Mouse (Mus musculus) heart, embryonic 10.5 days (tissue): Measurements from ENCODE around the gene 2900092C05Rik. TPM values are rescaled to one million over a fixed set of nuclear protein-coding genes. Genes with fewer than 3 reads are reported as not detected.
A peak's percentile ranks its signal among the peaks of the same experiment; 100 is the strongest.

Experiments used
- DNase-seq: peaks from one replicate; pipeline ENCODE4 v3.0.0-alpha.2; 2017; ENCODE audit warnings: low spot score
- H3K27ac ChIP-seq: fragments of 300-500 bp; sonication (generic); 2 replicates; pipeline ENCODE4 v1.5.1; 2016; ENCODE audit warnings: mild to moderate bottlenecking
- H3K27me3 ChIP-seq: fragments of 300-500 bp; sonication (generic); 2 replicates; pipeline ENCODE4 v1.6.1; 2016; ENCODE audit warnings: mild to moderate bottlenecking; ENCODE audit not compliant: poor library complexity, insufficient read depth, severe bottlenecking
- H3K36me3 ChIP-seq: fragments of 300-500 bp; sonication (generic); 2 replicates; pipeline ENCODE4 v1.6.1; 2016; ENCODE audit warnings: mild to moderate bottlenecking, moderate library complexity
- H3K4me1 ChIP-seq: fragments of 300-500 bp; sonication (generic); 2 replicates; pipeline ENCODE4 v1.6.1; 2016; ENCODE audit warnings: mild to moderate bottlenecking
- H3K4me3 ChIP-seq: fragments of 300-500 bp; sonication (generic); 2 replicates; pipeline ENCODE4 v1.5.1; 2016; ENCODE audit warnings: mild to moderate bottlenecking, moderate library complexity
- H3K9me3 ChIP-seq: fragments of 300-500 bp; sonication (generic); 2 replicates; pipeline ENCODE4 v1.6.1; 2016; ENCODE audit warnings: mild to moderate bottlenecking, moderate library complexity
- WGBS: fragments of 180-500 bp; shearing (Covaris S2); methylation state at CpG from one replicate; pipeline ENCODE4 v1.1.7; 2016; 5-methylcytosine and 5-hydroxymethylcytosine counted together
- polyA plus RNA-seq: library from polyadenylated mRNA; unstranded; fragments of >200 nt; fragmentation: Nextera tagmentation; extraction: Ambion mirVana; gene quantifications from 2 replicates; pipeline ENCODE4 v1.2.1, GENCODE M21; 2016

Gene 2900092C05Rik
- not detected in 2 replicates for polyA plus RNA-seq

GRCm38 (mm10) chr7:12512217-12512616 lies at the start of gene 2900092C05Rik:
Gene 2900092C05Rik, plus strand, starts transcription at chr7:12512517.
- no peaks in the 10 kb centered on the region for H3K27me3 ChIP-seq
- H3K4me3 ChIP-seq: no peak within 1 kb of the TSS
- no peaks in the 10 kb centered on the region for H3K36me3 ChIP-seq
- WGBS: 44% methylated on average over 2 of the region's 2 CpGs
- no peak for DNase-seq
- H3K4me1 ChIP-seq: no peaks in the 10 kb centered on the region
- peaks cover 5% of the 10 kb centered on the region; the same call in 1 of the 2 replicates for H3K9me3 ChIP-seq
- H3K27ac ChIP-seq: no peak within 1 kb of the TSS

DNA sequence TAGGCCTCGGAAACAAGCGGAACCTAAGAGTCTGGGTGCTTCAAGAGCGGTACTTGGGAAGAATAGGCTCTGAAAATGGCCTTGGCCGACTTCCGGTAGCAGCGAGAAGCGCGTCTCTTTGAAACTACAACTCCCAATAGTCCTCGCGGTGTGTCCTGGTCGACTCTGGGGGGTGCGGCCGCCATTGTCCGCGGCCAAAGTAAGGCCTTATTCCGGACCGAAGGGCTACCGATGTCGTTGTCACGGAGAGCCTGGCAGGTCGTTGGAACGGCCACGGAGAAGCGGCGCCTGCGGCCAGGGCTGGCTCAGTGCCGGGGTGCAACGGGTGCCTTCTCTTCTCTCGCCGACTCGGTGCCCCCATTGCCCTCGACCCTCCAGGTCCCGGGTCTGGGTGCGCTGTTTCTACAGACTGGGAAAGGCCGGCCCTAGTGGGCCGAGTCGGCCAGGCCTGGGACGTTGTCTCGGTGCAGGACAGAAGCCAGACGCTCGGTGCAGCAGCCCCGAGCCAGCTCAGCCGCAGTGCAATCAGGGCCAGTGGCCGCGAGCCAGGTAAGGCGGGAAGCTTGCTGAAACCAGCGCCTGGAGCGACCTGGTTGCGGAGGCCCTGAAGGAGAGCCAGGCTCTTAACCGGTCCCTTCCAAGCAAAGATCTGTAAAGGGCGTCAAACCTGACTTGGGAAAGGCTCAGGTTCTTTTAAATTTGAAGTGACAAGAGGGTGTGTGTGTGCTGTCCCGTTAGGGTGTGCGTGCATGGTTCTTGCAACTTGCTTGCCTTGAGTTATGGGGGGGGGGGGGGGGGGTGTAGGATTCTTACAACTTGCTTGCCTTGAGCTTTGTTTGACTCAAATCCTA lies 33.9 kb upstream of the 2900092C05Rik start, which contains the start of gene Zfp606:
Gene Zfp606, plus strand, starts transcription at position 136 of the 851 bp plus-strand sequence.
- Histone ChIP-seq H3K27me3 (no peaks in the 10 kb centered on the region), H3K4me1 (no peaks in the 10 kb centered on the region), H3K4me3 (peak within 1 kb of the TSS; percentile 93), H3K27ac (peak within 1 kb of the TSS; percentile 95), H3K36me3 (peaks cover 35% of the 10 kb centered on the region), H3K9me3 (0 out of 2 replicates have a peak, but pooled peaks cover 4% of the 10 kb centered on the region)
- DNase-seq: peak; percentile 96
- WGBS: under 1% methylated on average over 53 of the region's 53 CpGs

GRCm38 (mm10) chr7:12479009-12479346 lies 33.3 kb upstream of the 2900092C05Rik start:
- Histone ChIP-seq H3K4me3 (peak overlapping the region; percentile 93), H3K27me3 (no peaks in the 10 kb centered on the region), H3K27ac (peak overlapping the region; percentile 95), H3K4me1 (no peaks in the 10 kb centered on the region), H3K9me3 (0 out of 2 replicates have a peak, but pooled peaks cover 4% of the 10 kb centered on the region), H3K36me3 (peaks cover 40% of the 10 kb centered on the region)
- no peak for DNase-seq
- WGBS: 4% methylated on average over 8 of the region's 8 CpGs

DNA sequence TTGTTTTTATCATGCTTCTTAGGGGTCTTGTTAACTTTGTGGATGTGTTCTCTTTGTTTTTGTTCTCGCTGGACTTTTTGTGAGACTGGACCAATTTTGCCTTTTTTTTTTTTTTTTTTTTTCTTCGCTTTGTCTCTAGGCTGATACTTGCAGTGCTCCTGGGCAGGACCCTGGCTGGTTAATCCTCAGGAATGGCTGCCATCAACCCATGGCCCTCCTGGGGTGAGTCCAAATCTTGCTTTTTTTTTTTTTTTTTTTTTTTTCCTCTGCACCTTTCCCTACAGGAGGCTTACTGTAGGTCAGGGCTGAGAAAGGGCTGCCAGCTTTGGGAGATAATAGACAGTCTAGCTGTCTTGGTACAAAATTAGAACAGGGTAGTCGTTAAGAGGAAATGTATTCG lies 32.8 kb upstream of the 2900092C05Rik start:
- H3K4me1 ChIP-seq: no peaks in the 10 kb centered on the region
- no peaks in the 10 kb centered on the region for H3K27me3 ChIP-seq
- peaks cover 46% of the 10 kb centered on the region for H3K36me3 ChIP-seq
- peak overlapping the region; percentile 93 for H3K4me3 ChIP-seq
- no peak for DNase-seq
- H3K9me3 ChIP-seq: 0 out of 2 replicates have a peak, but pooled peaks cover 4% of the 10 kb centered on the region
- WGBS: 71% methylated on average over 4 of the region's 4 CpGs
- H3K27ac ChIP-seq: no peak overlapping the region

GRCm38 (mm10) chr7:12483771-12484170 lies 28.5 kb upstream of the 2900092C05Rik start:
- peaks cover 15% of the 10 kb centered on the region for H3K9me3 ChIP-seq
- no peak overlapping the region for H3K27ac ChIP-seq
- H3K36me3 ChIP-seq: peaks cover 88% of the 10 kb centered on the region
- no peaks in the 10 kb centered on the region for H3K4me1 ChIP-seq
- WGBS: 96% methylated on average over 6 of the region's 6 CpGs
- H3K4me3 ChIP-seq: no peak overlapping the region
- no peak for DNase-seq
- H3K27me3 ChIP-seq: no peaks in the 10 kb centered on the region

- H3K4me1 ChIP-seq: no peaks in the 10 kb centered on the region
These were observed 26.4 kb upstream of the 2900092C05Rik start for GRCm38 (mm10) chr7:12485956-12486355.

DNA sequence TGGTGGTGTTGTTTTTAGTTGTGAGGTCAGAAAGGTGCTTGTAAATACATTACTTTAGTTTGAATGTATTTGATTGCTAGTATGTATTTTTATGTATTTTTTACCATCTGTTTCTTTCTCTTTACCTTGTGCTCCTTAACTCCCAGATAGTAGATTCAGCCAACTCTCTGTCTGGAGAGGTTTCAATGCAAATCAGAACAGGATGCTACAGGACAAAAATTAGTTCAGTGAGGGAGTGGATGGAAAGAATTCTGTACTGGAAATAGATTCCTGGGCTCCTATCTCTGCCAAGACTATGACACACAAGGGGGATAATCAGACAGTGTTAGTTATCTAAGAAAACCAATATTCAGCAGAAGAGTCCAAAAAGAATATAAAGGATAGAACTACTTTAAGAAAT lies 25.6 kb upstream of the 2900092C05Rik start:
- no peak for DNase-seq
- Histone ChIP-seq H3K4me1 (no peaks in the 10 kb centered on the region), H3K27ac (no peak overlapping the region), H3K9me3 (peaks cover 34% of the 10 kb centered on the region), H3K36me3 (peaks cover 100% of the 10 kb centered on the region), H3K27me3 (no peaks in the 10 kb centered on the region), H3K4me3 (no peak overlapping the region)

More at GRCm38 (mm10) chr7:12485956-12486355, 26.4 kb upstream of the 2900092C05Rik start:
- Histone ChIP-seq H3K4me3 (no peak overlapping the region), H3K27me3 (no peaks in the 10 kb centered on the region), H3K9me3 (peaks cover 27% of the 10 kb centered on the region), H3K27ac (no peak overlapping the region), H3K36me3 (peaks cover 100% of the 10 kb centered on the region)
- DNase-seq: no peak
- 87% methylated on average over 1 of the region's 1 CpGs for WGBS

DNA sequence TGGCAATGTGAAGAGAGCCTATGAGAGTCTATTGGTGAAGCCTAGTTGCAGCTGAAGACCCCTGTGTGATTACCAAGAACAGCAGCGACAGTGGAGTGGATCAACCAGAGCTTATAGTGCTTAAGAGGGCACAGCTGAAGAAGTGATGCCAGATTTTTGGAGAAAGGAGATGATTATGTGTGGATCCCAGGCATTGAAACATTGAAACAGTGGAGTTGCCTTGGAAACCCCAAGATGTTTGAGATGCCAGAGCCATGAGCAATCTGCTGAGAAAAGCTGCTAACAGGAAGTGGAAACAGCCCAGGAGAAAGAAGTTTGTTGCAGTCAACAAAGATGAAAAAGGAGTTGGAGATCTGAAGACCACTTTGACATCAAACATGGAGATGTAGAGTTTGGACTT lies 1.4 kb upstream of the 2900092C05Rik start:
- no peak overlapping the region for H3K27ac ChIP-seq
- H3K4me1 ChIP-seq: no peaks in the 10 kb centered on the region
- DNase-seq: no peak
- H3K9me3 ChIP-seq: peaks cover 5% of the 10 kb centered on the region; the same call in 1 of the 2 replicates
- 54% methylated on average over 1 of the region's 1 CpGs for WGBS
- H3K27me3 ChIP-seq: no peaks in the 10 kb centered on the region
- H3K4me3 ChIP-seq: no peak overlapping the region
- H3K36me3 ChIP-seq: no peaks in the 10 kb centered on the region

Other genes starting within 250 kb of the 2900092C05Rik start
- not detected in 2 replicates for gene Vmn1r81, start 244.2 kb upstream of the 2900092C05Rik start, polyA plus RNA-seq
- gene Vmn1r82, start 212.1 kb upstream of the 2900092C05Rik start, polyA plus RNA-seq: not detected in 2 replicates
- gene Vmn1r83, start 183.0 kb upstream of the 2900092C05Rik start, polyA plus RNA-seq: not detected in 2 replicates
- gene Vmn1r84, start 143.2 kb upstream of the 2900092C05Rik start, polyA plus RNA-seq: not detected in 2 replicates
- gene Zfp551, start 89.8 kb upstream of the 2900092C05Rik start, polyA plus RNA-seq: 2.5 and 3.0 TPM in 2 replicates
- gene Zfp606, start 34.2 kb upstream of the 2900092C05Rik start, polyA plus RNA-seq: 17.7 and 19.3 TPM in 2 replicates
- gene Vmn2r53, start 96.3 kb downstream of the 2900092C05Rik start, polyA plus RNA-seq: 0.01 TPM in 1 of 2 replicates, not detected in the other
- gene Vmn2r54, start 127.8 kb downstream of the 2900092C05Rik start, polyA plus RNA-seq: not detected in 2 replicates
- gene Vmn2r55, start 172.5 kb downstream of the 2900092C05Rik start, polyA plus RNA-seq: not detected in 2 replicates
- gene Vmn2r56, start 222.5 kb downstream of the 2900092C05Rik start, polyA plus RNA-seq: not detected in 2 replicates